Mouse (Mus musculus): ENCODE measurements at regions not wholly inside any gene's neighbourhood (a gene's known extent, or its start where the extent isn't known, plus 50 kb on each side); places are given as distances from the start of the nearest gene placed in this dataset.
A peak's percentile ranks its signal among the peaks of the same experiment; 100 is the strongest.
"Not testable (repeated sequence)": the region's sequence is repeated elsewhere in the genome, so short reads cannot be mapped to it uniquely, and the experiment has no call there.

DNA sequence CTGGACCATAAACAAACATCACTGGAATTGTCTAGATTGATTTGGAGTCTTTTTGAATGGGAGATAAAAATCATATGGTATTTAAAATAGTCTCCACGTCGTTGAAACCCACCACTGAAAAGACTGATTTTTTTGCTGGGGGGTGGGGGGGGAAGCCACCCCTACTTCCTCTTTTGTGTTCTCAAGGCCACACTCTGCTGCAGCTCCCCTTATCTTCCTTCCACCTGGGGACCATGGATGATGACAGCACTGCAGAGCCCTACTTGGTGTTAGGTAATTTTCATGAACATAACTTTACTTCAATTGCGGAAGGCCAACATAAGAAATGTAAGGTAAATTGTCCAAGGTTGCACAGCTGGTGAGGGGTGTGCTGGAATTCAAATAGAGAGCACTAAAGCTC is 232.4 kb upstream of the Vrk2 start:
- no peak for DNase-seq (ENCODE audit: low read depth)

DNA sequence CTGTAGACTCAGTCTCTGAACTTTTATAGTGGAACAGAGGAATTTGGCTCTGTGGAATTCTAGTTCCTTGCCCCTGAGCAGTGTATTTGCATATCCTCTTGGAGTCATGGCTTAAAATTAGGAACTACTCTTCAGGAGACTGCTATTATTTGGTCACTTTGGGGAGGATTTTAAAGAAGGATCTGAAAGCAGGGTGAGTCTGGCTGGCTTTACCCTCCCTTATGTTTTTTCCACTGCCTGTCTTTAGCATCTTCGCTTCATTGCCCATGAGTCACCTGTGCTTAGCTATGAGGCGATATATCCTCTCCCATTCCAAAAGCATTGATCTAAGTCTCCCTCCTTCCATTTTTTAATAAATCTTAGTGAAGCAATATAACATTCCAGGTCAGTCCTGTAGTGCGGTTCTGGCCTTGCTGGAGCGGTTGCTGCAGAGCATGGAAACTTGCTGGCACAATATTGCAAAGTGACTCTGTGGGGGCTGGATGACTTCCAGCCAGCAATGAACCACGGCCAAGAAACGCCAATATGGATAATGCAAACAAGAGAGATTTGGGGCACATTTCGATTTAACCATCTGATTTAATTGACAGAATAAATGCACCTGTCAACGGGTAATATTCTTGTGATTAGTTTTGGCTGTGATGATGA is 230.4 kb upstream of the Vrk2 start:
- no peak for DNase-seq (ENCODE audit: low read depth)

DNA sequence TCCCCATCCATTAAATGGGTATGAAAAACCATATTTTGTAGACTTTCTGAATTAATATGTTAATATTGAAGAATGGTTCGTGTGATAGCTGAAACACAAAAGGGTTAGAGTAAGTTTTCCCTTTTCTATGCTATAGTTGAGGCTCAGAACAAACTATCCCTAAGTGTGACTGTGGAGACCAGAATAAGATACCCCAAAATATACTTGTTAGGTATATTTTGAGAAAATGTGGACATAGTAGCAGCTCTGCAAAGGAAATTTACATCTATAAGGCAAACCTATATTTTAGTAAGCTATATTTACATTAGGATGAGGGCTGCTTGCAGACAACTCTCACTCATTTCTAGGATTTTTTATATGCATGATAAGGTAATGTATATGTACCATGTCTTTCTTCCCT is 227.3 kb upstream of the Vrk2 start:
- DNase-seq (ENCODE audit: low read depth): no peak

DNA sequence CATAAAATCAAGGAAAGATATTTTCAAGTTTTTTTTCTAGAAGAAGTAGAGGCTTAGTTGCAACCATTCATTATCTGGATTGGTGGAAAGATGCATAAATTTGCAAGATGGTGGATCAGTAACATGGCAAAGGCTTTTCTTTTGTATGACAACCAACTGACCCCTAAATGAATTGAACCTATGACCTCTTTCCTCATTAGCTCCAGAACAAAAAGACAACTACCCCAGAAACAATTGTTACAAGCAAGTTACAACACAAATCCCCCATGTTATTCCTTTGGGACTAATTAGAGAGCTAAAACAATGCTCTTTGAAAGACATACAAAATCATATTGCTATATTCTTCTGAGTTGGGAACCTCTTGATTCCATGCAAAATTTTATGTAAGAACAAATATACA is 223.5 kb upstream of the Vrk2 start:
- DNase-seq (ENCODE audit: low read depth): no peak

DNA sequence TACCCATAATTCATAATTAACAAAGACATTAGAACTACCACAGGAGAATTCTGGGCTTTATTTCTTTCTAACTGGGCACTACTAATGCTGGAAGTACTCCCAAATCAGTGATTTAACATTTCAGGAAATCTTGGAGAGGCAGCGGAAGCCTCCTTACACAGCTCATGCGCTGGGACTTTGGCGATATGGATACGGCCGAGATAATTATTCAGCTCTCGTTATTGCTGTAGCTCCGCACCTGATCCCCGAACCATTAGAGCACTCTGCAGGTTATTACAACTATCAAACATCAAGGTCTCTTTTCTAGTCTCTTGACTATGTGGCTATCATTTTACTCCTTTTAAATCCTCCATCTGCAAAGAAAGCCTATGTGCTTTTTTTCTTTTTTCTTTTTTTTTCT is 221.3 kb upstream of the Vrk2 start:
- DNase-seq (ENCODE audit: low read depth): no peak

DNA sequence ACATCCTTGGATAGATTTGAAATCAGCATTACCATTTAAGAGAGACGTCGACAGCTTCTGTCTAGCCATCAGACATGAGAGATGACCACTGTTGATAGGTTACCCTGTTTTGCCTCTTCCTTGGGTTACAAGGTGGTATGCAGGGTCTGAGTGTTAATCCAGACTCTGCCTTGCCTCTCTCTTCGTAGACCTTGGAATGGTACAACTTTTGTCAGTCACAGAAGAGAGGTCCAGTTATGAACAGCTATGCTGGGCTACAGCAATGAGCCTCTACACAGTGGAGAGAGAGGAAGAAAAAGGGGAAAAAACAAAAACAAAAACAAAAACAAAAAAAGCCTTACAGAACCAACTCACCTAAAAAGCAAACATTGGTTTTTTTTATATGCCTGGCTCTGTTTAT is 220.8 kb upstream of the Vrk2 start:
- no peak for DNase-seq (ENCODE audit: low read depth)

DNA sequence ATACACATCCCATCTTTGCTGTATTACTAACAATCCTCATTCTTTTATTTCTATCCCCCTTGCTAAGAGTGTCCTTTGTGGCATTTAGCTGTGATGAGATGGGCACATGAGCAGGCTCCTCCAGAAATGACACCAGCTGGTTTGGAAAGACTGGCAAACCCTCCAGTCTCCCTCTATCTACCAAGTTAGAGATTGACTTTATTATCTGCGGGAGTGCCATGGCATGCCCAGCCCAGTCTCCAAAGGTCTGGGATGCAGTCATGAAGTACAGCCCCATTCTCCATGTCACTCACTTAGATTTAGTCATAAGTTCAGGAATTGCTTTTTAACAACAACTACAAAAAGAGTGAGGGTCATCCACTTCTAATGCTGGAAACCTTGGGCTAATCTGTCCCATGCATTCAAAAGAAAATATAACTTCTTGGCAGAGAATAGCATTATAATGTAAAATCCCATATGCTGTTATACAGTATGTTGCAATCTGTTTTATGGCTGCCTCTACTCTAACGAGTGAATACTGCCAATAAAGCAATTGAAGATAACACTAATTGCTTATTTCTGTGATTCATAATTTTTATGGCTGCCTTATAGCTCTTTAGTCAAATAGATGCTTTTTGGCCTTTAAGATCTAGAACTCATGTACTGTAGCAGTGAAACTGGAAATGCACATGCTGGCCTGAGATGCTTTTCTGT is 208.6 kb upstream of the Vrk2 start:
- DNase-seq (ENCODE audit: low read depth): no peak

DNA sequence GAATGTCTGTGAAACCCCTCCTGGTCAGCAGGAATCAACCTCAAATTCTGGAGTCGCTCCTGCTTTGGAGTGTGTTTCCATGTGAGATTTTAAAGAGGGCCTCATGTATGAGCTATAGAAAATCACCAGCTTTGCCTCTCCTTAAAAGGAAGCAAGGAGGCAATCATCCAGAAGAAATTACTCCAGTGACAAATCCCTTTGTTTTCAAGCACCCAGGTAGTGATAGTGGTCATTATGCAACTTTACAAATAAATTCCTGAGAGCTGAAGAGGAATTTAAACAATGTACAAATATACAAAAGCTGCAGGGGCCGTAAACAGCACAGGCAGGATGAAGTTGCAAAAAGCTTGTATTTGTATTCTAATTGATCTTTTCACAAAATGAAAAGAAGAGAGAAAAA is 206.5 kb upstream of the Vrk2 start:
- DNase-seq (ENCODE audit: low read depth): no peak

DNA sequence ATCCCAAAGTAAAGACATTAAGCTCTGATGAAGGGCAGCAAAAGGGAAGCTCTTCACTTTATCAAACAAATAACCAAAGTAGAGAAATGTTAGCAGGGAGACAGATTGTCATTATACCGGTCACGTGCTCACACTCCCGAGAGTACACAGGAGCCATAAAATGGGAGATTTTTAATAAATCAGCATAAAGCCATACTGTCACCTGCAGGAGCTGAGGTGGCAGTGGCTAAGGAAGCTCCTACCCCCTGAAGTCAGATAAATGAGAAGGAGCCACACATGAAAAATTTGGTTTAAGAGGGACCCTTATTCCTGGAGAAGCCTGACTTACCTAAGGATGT is 200.8 kb upstream of the Vrk2 start:
- no peak for DNase-seq (ENCODE audit: low read depth)

DNA sequence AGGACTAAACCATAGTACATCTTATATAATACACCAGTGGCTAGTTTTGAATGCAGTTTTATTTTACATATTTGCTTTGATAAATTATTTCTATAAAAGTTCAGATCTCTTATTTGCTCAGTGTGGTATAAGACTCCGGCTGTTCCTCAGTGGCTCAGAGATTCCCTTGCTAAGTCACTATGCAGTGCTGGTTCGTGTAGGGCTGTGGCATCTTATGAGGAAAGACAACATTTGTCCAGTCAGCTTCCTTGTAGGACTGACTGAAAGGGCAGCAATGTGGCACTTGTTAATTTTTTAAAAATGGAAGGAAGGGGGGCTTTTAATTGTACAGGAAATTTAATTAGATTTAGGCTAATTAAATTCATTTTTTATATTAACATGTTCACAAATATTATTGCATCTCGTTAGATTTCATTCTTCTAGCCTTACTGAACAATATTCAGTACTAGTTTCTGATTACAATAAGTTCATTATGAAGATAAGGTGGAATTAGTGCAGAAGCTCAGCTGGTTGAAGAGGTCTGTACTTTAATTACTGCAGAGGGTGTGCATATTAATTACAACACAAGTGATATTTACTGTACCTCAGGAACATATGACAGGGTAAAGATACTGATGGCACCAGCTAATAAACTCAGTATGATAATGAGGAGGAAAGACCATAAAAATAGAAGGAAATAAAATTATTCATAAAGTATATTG is 200.3 kb upstream of the Vrk2 start:
- no peak for DNase-seq (ENCODE audit: low read depth)

DNA sequence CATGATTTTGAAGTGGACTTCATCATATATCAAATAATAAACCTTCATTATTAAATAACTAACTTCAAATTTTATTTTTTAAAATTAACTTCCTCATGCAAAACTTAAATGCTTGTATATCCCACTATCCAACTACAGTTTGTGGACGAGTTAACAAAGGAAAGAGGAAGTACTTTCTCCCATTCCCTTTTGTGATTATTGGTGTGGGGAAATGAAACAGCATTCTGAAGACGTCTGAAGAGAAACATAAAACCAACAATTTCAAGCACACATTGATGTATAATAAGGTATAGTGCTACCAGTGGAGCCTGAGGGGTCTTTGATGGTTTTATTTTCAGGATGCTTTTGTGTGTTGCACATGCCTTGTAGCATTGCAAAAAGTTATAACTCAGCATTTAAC is 195.5 kb upstream of the Vrk2 start:
- no peak for DNase-seq (ENCODE audit: low read depth)

DNA sequence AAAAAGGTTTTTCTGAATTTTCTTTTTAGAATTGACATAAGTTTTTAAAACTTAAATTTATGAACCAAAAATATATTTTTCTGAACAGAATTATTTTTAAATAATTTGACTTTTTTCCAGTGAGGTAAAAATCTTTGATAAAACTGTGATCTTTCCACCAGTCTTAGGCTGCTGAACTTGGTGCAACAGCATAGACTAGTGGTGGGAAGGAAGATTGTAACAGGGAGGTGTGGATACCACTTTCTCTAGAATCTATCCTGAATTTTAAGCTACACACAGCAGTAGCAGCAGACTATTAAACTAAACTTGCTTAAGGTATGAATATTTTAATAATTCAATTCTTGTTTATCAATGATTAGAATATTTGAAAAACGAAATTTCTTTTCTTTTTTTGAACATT is 191.4 kb upstream of the Vrk2 start:
- peak; percentile 53 for DNase-seq (ENCODE audit: low read depth)

DNA sequence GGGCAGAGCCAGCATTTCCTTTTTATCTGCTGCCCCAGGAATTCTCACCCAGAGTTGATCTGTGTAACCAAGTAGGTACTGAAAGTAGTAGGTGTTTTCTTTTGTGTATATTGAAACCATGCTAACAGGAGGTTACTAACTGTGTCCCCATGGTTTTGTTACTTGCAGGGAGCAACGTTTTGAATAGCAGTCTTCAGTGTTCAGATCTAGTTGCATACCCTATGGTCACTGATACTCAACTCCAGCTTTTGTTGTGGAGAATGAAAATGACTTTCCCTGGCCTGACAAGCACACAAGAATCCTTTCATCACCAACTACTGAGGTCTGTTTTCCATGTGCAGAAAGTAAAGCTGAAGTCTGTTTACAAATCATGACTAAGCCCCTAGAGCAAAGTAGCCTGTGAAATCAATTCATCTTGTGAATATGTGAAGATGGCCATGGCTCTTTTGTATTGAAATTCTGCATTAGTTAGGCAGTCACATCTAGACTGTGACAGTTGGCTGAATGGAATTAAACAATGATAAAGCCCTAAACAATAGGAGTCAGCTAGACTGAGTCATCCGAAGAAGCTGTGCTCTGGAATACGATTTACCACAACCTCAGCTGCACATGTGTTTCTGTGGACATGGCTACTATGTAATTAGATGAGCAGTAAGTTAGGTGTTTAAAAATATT is 179.5 kb upstream of the Vrk2 start:
- DNase-seq (ENCODE audit: low read depth): no peak

DNA sequence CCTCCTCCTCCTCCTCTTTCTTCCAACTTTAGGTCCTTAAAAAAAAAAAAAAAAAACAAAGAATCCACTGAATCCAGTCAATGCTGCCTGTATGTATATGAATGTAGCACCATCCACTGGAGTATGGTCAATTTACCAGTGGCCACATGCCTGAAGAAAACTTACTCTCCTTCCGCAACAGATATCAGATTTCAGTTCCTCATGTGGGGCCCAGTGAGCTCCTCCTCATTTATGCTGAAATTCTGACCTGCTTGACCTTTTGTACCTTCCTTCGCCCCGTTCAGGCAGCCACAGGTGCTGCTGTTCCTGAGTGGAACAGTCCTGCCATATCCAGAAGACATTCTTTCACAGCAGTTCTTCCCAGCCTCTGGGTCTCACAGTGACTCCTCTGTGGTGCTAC is 161.8 kb upstream of the Vrk2 start:
- DNase-seq (ENCODE audit: low read depth): no peak

DNA sequence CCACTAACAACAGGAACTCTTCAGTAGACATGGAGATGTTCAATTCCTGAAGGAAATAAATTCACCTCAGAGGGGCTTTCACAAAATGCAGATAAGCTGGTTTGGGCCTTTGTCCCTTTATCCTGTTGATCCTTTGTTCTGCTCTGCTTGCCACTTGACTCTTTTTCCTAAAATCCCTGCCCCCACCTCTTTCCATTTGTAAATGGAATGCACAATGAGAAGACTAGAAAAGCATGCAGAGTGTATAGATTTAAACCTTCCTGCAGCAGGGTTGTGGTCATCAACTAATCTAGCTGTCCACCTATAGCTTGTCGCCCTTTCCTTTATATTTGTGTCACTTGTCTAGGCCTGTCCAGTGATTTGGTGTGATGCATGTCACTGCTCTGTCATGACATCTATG is 159.8 kb upstream of the Vrk2 start:
- no peak for DNase-seq (ENCODE audit: low read depth)

DNA sequence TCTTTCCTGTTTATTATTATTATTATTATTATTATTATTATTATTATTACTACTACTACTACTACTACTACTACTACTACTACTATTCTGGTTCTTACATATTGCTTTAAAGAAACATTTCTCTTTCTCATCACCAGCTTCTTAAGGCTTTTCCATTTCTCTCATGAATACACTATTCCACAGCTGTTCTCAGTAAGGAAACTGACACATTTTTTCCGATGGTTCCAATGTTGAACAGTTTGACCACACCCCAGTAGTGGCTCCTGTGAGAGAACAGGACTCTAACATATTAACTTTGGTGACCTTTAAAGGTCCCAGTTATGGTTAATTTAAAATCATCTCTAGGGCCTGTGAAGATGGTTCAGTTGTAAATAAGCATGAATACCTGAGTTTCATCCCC is 148.4 kb upstream of the Vrk2 start:
- no peak for DNase-seq (ENCODE audit: low read depth)

DNA sequence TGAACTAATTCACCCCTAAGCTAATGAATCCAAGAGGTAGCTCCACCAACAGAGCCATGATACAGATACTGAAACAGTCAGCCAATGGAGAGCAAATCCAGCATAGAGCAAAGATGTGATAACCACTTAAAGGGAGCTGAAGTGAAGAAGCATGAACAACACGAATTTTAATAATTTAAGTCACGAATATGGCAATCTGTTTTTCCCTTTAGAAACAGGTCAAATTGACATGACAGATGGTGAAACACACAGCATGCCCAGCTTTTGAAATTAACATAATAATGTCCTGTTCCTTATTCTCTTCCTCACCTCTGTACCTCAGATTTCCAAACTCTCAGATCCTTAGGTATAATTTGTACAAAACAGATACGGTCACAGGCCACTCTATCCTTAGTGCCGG is 145.9 kb upstream of the Vrk2 start:
- DNase-seq (ENCODE audit: low read depth): no peak

DNA sequence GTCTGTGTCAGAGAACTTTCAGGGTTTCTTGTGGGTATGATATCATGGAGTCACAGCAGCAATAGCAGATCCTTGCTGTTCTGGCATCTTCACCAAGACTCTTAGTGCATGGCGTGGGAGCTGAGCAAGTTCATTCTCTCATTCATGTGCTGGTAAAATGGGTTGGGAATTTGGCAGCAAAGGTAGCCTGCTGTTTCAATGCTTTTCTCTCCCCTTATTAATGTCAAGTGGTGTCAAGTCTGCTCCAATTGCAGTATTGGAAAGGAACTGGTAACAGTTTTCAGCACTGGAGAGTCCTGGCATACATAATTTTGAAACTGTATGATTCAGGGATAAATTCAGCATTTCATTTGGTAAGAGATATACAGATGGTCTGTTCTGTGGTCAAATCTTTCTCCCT is 133.2 kb upstream of the Vrk2 start:
- no peak for DNase-seq (ENCODE audit: low read depth)

DNA sequence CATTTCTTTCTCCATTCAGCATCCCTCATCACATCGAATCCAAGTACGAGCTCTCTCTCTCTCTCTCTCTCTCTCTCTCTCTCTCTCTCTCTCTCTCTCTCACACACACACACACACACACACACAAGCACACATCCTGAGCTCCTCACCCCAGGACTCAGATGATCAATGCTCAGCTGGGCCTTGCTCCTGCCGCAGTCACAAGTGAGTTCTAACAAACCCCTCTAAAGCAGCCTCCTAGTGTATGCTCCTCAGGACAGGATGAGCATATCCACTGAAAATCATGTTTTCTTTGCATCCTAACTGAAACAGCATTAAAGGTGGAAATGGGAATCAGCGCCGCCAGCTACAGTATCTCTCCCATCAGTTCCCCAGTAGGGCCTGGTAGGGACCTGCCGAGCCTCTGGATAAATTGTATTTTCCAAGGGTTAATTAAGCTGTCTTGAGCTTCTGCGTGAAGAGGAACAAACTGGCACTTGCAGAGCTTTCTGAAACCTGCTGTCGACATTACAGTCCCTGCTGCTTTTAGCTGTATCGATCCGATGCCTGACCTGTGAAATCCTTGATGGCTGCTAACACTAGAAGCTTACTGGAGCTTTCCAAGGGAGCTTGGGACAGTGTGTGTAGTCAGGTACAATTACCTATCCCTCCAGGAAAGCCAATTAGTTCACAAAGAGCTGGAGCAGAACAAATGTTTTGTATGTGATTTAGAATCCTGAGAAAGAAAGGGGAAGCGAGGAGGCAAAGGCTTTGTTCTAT is 131.3 kb upstream of the Vrk2 start:
- no peak for DNase-seq (ENCODE audit: low read depth)

DNA sequence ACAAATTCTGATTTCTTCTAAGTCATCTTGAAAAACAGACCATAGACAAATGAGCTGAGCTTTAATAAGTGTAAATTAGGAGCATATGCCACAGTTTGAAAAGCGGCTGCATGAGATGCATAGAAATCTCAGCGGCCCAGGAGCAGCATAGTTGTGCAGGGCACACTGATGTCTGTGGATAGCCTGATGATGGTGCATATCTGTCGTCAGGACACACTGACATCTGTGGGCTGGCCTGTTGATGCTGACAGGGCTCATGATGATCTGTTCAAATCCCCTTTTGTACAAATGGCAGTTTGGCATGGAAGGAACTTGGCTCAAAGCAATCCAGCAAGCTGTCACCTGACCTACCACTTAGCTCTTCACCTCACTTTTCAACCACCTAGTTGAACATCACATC is 128.5 kb upstream of the Vrk2 start:
- no peak for DNase-seq (ENCODE audit: low read depth)

DNA sequence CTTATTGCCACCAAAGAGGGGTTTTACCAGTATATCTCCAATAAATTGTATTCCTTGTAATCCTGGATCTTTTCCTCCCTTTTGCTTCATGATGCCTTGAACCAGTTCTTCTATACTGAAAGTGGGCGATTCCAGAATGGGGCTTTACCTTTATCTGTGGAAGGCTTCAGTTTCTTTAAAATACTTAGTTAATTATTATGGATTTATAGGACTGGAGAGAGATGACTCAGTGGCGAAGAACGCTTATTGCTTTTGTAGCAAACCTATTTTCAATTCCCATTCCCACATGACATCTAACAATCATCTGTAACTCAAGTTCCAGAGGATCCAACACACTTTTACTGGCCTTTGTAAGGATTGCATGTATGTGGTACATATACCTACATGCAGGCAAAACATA is 127.4 kb upstream of the Vrk2 start:
- DNase-seq (ENCODE audit: low read depth): no peak

DNA sequence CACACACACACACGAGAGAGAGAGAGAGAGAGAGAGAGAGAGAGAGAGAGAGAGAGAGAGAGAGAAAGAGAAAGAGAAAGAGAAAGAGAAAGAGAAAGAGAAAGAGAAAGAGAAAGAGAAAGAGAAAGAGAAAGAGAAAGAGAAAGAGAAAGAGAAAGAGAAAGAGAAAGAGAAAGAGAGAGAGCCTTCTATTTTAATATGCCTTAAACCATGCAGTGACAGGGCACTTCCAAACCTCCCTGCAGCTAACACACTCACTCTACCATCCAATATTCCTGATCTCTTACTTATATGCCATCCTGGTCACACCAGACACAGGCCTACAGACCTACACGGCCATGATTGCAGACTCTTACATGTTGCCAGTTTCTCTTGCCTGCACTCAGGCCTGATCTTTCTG is 117.4 kb upstream of the Vrk2 start:
- DNase-seq (ENCODE audit: low read depth): not testable (repeated sequence)

DNA sequence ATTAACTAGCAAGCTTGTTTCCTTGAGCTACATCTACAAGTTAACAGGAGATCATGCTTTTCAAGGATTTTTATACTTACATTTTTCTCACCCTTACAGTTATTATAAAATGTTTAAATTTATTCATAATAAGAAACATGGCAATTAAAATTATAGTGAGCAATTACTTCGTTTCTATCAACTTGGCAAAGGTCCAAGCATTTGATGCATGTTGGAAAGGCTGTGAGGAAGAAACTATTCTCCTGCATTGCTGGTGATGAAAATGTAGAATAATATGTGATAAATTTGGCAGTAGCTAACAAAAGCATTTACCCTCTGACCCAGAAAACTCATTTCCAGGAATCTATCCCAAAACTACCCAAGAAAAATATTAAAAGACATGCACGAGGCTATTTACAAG is 114.8 kb upstream of the Vrk2 start:
- no peak for DNase-seq (ENCODE audit: low read depth)

Data from NIH3T3 (cell line).